Mouse (Mus musculus): ENCODE data around the gene Ulk3.

The Ulk3 gene

DNA sequence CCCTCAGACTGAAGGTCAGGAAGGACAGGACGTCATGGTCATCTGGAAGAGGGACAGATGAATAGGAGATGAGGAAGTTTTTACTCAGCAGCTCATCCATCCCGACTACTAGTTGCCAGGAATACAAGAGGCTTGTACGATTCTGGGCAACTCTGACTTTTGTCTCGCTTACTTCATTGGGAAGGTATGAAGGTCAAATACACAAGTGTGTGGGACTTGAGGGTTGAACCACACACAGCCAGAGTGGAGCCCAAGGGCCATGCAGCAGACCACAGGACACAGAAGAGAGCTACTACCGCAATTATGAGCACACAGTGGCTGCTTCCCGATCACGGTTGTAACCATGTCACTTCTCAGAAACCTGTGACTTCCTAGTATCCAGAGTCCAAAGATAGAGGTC lies 23.3 kb downstream of the Ulk3 start:
- ATAC-seq (ENCODE audit: insufficient number of reproducible peaks, low FRiP score, low TSS enrichment), result no peak

DNA sequence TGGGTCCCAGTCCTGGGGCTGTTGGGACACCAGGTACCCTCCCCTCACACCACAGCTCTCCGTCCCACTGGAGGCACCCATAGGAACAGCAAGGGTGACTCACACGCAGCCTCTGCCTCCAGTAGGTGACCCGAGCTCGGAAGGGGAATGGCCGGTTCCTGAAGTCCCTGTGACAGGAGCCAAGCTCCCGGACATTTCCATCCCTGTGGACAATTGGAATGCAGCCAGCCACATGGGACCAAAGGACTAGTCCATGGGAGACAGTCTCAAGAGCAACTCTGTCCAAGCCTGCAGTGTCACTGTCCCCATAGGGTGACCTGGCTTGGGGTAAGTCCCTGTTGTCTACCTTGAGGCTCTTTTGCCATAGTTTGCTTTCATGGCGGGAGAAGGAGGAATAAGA lies 24.7 kb downstream of the Ulk3 start:
- ATAC-seq (ENCODE audit: insufficient number of reproducible peaks, low FRiP score, low TSS enrichment), result no peak

DNA sequence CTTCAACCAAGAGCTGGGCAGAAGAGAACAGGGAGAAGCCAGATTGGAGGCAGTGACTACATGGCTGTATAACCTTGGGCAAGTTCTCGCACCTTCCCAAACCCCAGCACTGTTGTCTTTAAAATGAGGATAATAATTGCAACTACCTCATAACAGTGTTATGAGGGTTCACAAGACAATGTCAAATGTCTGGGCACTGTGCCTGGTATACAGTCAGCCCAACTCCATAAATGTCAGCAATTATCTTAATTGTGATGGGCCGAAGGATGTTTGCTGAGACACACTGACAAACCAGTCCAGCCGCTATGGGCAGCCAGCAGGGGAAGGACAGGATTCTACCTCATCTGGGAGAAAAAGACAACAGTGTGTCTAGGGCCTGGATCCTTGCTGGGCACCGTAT lies 25.5 kb downstream of the Ulk3 start:
- no peak for ATAC-seq (ENCODE audit: insufficient number of reproducible peaks, low FRiP score, low TSS enrichment)

DNA sequence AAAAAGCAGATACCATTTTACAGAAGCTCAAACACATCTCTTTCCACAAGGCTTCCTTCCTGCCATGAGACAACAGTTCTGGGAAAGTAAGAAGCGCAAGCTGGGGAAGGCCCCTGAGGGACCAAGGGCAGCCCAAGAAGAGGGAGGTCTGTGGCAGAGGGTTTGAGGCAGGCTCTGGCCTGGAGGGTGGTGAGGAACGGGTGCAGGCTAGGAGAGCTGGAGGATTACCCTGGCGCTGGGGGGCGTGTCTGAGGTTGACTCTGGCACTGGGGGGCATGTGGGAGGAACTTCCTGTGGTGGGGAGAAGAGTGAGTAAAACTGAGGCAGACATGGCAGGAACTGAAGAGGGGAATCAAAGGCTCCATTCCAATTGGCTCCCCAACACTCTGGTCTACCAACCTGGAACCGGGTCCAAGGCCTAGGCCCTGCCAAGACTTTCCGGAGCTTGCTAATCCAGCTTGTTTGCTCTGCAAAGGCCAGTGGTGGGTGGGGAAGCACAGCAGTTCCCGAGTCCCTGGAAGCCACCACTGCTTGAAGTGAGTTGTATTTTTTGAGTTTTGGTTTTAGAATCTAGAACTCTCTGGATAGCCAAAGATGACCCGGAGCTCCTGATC lies 28.4 kb downstream of the Ulk3 start:
- ATAC-seq (ENCODE audit: insufficient number of reproducible peaks, low FRiP score, low TSS enrichment), result no peak

DNA sequence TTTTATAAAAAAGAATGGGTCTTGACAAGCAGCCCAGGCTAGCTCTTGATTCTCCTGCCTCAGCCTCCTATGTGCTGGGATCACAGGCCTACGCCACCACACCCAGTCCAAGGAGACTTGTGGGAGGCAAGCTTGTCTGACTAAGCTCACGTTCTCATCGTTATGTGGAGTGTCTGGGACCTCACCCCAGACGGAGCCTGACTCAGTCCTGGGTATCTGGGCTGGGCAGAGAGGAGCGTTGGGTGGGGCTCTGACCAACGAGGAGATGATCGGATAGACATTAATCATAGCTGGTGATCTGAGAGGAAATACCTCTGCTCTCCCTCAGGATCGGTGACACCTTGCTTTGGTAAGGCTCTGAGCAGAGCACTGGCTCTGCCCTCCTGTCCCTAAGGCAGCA lies 29.6 kb downstream of the Ulk3 start:
- ATAC-seq (ENCODE audit: insufficient number of reproducible peaks, low FRiP score, low TSS enrichment), result no peak

DNA sequence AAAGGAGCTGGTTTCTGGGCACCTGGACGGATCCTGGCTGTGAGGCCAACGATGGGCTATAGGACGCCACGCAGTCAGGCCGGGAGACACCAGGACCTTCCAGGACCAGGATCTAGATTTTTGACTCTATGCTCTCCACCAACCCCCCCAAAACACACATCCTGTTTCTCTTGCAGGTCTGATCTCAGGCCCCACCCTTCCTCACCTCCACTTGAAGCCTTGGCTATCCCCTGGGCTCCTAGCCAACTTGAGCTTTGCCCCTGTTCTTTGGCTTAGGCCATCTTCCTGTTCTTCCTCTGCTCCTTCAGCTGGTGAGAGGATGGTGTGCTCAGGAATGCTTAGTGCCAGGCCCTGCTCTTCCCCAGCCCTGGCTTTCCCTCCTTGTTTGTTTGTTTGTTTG lies 31.4 kb downstream of the Ulk3 start, which contains the start of gene Lman1l:
Gene Lman1l (minus strand): TSS at position 101 of the 400 bp plus-strand sequence.
- no peak for ATAC-seq (ENCODE audit: insufficient number of reproducible peaks, low FRiP score, low TSS enrichment)

DNA sequence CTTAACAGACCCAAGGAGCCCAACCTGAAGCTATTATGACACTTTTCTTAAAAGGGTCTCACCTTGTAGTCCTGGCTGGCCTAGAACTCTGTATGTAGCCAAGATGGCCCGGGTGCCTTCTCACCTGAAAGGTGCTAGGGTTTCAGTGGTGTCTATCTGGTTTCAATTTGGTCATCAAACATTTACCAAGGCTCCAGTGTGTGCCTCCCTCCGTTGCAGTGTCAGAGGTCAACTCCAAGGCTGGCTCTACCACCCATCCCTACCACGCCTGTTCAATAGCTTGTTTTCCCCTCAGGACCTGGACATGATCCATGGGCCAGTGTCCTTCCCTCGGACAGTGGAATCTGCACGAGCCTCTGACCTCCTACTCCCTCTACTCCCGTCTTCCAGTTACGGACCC lies 35.0 kb downstream of the Ulk3 start:
- no peak for ATAC-seq (ENCODE audit: insufficient number of reproducible peaks, low FRiP score, low TSS enrichment)

DNA sequence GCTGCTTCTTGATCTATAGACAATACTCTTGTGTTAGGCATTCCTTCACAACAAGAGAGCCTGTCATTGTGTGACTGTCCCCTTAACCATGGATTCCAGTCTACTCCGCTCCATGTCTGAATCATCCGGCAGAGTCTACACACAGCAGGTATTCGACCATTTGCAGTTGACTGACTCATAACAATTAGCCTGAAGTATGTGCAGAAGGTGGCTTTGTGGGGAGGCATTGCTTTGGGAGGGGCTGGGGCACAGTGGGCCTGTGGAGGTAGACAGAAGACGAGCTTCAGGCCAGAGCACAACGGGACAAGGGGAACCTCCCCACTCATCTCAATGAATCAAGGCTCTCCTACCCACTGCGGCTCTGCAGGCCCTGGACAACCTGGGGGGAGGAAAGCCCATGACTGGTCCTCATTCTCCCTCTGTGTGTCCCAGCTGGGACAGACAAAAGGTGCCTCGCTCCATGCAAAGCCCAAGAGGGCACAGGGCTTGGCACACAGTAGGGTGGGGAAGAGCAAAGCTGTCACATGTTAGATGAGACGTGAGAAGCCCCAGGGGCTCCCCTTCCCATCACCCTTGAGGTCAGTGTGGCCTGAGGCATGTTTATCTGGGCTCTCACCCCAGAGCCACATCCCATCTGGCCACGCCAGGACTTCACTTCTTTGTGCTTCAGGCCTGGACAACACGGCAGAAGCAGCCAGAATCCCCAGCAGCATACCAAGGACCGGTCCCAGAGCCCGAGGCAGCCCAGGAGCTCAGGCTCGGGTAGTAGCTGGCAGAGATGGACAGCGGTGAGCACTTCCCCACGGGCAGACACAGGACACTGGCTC lies 36.6 kb downstream of the Ulk3 start:
- ATAC-seq (ENCODE audit: insufficient number of reproducible peaks, low FRiP score, low TSS enrichment), result no peak

DNA sequence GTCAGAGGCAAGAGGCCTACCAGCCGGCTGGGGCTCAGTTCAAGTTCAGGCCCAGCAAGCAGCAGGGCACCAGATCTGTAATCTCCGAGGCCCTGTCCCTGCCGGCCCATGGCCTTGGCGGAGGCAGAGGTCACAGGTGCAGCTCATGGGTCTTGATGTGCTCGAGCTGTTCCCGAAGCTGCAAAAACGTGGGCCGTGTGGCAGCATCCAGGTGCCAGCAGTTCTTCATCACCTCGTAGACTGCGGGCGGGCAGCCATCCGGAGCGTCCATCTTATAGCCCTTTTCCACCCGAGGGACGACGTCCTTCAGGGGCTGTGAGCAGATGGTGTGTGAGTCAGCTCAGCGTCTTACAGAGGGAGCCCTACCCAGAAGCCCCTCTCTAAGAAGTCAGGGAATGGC lies 37.9 kb downstream of the Ulk3 start:
- no peak for ATAC-seq (ENCODE audit: insufficient number of reproducible peaks, low FRiP score, low TSS enrichment)

DNA sequence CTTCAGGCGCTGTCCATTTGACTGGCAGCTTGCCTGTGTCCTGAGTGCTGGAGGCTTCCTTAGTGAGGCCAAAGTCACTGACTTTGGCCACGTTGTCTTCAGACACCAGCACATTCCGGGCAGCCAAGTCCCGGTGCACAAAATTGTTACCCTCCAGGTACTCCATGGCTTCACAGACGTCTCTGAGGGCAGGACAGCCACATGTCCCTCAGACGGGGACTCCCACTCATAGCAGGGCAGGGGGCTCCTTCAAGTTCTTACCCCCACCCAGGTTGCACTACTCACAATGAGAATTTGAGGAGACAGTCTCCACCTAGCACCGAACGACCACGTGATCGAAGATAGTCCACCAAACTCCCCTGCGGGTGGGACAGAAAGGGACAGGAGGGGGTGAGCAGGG lies 38.6 kb downstream of the Ulk3 start:
- no peak for ATAC-seq (ENCODE audit: insufficient number of reproducible peaks, low FRiP score, low TSS enrichment)

DNA sequence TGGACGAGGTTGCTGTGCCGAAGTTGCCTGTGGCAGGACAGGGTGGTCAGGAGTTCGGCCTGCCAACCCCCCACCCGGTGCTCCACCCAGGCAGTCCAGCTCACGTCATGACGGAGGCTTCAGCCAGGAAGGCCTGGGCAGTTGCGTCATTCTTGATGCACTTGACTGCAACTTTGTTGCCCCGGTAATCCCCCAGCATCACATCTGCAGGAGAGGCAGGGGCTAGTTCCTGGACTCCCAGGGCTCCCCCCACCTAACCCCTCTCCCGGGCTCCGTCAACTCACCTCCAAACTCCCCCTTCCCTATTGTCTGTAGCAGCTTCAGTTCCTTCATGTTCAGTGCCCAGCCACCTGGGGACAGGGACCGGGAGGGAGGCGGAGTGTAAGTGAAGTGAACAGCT lies 39.5 kb downstream of the Ulk3 start:
- no peak for ATAC-seq (ENCODE audit: insufficient number of reproducible peaks, low FRiP score, low TSS enrichment)

DNA sequence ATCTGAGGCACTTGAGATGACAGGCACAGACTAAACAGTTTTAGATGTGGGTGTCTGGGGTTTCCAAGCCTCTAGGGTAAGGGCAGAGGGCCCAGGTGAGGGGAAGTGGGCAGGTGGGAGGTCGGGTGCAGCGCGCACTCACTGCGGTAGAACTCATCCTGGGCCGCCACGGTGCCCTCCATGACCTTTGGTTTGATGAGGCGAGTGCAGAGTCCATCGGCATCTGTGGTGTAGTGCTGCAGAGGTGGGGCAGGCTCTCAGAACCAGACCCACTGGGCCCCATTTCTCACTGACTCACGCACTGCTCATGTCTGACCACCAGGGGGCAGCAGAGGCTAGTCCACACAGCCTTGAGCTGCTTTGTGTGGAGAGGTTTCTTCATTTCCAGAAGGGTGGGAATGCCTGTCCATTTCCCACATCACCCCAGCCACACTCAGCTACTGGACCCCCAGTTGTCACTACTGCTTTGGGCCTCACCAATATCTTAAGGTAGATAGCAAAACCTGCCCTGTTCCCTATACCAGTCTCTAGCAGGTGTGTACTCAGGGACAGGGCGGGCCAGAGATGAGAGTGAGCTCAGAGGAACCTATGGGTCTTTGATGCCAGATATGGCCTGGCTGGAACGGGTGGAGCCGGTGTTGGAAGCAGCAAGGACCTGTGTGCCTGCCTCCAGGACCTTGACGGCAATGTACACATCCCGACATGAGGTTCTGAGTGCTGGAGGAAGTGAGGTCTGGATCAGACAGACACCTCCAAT lies 40.0 kb downstream of the Ulk3 start:
- 0 out of 2 replicates have a peak, but pooled peaks have one; percentile 37 for ATAC-seq (ENCODE audit: insufficient number of reproducible peaks, low FRiP score, low TSS enrichment)

DNA sequence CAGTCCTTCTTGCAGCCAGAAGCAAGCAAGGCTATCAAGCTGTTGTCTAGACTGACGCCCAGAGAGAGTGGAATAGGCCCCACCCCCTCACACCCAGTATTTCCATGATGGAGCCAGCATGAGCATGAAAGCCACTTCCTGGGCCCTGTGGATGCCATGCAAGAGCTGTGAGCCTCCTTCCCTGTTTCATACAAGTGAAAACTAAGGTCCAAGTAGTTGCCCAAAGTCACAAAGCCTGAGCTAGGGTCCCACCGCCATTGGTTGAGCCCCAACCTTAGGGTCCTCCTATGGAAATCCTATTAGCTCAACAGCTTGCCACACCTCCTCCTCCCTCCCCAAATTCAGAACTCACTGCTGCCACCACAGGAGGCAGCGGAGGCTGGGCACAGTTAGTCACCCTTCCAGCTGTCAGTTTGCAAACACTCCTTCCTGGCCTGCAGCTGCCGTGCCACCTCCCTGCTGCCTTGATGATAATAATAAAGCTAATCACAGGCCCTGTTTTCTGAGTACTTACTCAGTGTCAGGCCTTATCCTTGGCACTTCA lies 44.3 kb downstream of the Ulk3 start:
- ATAC-seq (ENCODE audit: insufficient number of reproducible peaks, low FRiP score, low TSS enrichment), result no peak

DNA sequence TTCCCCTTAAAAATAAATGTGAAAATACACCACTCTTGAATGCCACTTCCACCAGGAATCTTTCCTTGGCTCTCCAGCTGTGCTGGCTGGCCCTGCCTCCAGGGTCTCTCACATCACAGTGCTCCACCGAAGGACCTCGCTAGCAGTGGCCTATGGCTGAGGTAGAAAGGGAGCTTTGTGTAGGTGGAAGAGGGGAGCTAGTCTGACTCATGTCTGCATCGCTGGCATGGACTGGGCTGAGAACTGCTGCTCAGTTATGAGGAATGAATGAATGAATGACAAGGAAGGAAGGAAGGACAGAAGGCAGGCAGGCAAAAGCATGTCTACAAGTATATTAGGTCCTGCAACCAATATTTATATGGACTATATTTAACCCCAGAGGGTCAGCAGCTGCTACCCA lies 48.0 kb downstream of the Ulk3 start:
- no peak for ATAC-seq (ENCODE audit: insufficient number of reproducible peaks, low FRiP score, low TSS enrichment)

DNA sequence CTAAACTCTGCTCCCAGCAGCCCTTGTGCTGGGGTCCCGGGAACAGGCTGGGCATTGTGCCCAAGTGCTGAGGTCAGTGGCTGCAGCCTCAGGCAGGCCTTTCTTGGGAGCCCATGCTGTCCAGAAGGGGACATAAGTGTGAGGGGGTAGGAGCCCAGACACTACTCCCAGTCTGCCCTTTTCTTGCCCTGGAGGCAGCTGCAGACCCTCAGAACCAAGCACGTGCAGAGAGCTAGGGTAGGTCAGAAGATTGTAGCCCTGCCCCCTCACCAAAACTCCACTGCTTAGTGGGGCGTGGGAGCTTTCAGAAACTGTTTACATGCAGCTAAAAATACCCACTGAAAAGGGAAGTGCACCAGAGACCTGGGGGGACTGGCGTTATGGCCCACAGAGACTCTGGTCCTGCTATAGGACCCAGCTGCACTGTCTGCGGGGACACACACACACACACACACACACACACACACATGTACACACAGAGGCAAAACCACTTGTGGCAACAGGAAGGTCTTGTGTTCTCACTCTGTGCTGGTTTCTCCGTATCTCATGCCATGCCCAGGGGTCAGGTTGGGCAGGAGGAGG lies 48.6 kb downstream of the Ulk3 start:
- ATAC-seq (ENCODE audit: insufficient number of reproducible peaks, low FRiP score, low TSS enrichment), result no peak

DNA sequence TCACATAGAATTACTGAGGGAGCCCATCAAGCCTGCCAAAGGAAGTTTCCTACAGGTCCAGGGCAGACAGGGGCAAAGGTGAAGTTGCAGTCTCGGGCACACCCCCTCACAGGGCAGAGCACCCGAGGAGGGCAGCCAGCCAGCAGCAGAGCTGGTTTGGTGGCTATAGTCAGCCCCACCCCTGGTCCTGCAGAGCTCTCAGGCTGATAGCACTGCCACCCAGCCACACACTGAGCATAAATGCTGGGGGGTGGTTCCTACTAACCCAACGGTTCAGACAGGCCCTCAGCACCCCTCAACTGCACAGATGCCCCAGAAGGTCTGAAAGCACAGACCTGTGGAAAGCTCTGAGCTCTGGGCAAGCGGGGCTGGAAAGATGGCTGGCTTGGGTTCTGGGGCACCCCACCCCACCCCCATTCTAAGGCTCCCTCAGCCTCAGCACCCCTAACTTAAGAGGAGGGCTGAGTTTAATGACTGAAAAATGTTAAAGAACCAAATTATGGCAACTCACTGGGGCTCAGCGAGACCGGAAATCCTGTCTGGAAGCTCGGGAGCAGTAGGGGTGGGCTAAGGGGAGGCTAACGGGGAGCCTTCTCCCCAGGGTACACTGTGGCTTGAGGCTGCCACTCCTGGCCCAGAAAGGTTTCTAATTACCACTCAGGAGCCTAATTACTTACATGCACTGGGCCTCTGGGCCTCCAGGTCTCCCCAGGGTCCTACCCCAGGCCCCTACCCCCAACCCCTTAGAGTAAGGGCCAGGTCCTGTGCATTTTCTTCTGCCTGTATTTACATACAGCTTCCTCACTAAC lies 49.6 kb downstream of the Ulk3 start:
- ATAC-seq (ENCODE audit: insufficient number of reproducible peaks, low FRiP score, low TSS enrichment), result no peak

DNA sequence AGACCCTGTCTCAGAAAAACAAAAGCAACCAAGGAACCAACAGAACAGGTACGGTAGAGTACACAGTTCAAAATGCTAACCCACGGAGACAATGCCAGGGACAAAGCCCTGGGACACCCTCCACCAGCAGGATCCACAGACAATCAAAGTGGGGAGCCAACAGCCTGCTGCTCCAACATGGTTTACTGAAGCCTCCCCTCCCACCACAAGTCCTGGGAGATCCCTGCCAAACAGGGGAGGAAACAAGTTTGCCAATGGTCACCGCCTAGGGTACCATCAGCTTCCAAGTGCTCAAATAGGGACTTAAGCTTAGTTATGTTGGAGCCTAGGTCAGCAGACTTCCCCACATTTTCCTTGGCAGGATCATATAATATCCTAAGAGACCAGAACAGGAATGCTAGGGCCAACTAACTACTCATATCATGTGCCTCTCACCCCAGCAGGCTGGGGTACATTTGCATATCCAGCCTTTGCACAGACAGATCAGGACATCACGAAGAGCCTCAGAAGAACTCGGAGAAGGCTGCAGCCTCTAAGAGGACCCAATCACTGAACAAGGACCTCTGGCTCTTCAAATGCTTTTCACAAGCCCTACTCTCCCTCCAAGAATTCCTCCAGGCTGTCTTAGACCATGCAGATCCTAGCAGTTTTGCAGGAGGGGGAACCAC lies 50.5 kb downstream of the Ulk3 start:
- ATAC-seq (ENCODE audit: insufficient number of reproducible peaks, low FRiP score, low TSS enrichment), result no peak

DNA sequence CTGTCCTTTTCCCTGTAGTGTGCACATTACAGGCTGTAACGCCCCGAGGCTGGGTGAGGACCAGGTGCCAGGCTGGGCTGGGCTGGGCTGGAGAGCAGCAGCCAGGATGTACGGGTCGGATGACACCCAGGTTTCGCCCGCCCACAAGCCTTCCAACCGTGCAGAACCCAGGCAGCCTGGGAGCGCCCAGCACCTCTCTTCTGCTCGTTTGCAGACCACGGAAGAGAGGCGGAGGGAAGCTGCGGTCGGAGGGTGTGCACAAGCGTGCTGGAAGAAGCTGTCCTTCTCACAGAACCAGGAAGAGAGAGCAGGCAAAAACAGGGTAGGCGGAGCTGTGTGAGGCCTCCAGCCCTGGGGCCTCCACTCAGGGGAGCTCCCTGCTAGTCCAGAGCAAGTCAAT lies 51.1 kb downstream of the Ulk3 start:
- ATAC-seq (ENCODE audit: insufficient number of reproducible peaks, low FRiP score, low TSS enrichment), result no peak

DNA sequence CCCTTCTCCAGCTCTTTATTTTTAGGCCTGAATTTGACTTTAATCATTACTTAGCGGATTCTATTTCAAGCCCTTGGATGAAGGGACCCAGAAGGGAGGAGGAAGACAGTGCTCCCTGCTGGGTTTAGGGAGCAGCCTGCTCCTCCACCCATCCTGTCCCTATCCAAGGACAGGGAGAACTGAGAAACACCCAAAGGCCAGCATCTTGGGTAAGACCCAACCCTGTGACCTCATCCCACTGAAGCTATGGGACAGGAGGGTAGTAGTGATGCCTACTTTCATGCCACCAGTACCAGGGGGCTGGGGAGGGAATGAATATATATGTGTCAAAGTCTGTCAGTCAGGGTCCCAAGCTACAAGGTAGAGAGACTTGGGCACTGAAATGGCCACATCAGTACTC lies 51.8 kb downstream of the Ulk3 start:
- ATAC-seq (ENCODE audit: insufficient number of reproducible peaks, low FRiP score, low TSS enrichment), result no peak

Measured in cerebellum, adult (tissue).